Mouse (Mus musculus): ENCODE data around the gene Slc39a7. TPM values are rescaled to one million over a fixed set of nuclear protein-coding genes. Genes with fewer than 3 reads are reported as not detected.

Slc39a7 gene
- polyA plus RNA-seq, 1 experiment: 3.5 TPM

GRCm38 (mm10) chr17:34047404-34048050 is 16.0 kb upstream of the Slc39a7 start:
- Histone ChIP-seq H3K4me1 (ENCODE audit: control insufficient read depth) (no peaks in the 10 kb centered on the region), H3K36me3 (ENCODE audit: control insufficient read depth) (no peaks in the 10 kb centered on the region), H3K9me3 (ENCODE audit: control insufficient read depth, low read length) (peaks cover 7% of the 10 kb centered on the region), H3K27me3 (ENCODE audit: control insufficient read depth) (no peaks in the 10 kb centered on the region), H3K4me3 (replicated peaks) (no peak overlapping the region)
- TF ChIP-seq GATA1 (IDR thresholded peaks at IDR 0.05; ENCODE audit: low read length) (no peak), TAL1 (IDR thresholded peaks at IDR 0.05; ENCODE audit: low read length) (no peak)

- TF ChIP-seq TAL1 (IDR thresholded peaks at IDR 0.05; ENCODE audit: low read length) (no peak), GATA1 (IDR thresholded peaks at IDR 0.05; ENCODE audit: low read length) (no peak)
- peaks cover 7% of the 10 kb centered on the region for H3K9me3 ChIP-seq (ENCODE audit: control insufficient read depth, low read length)
- H3K27me3 ChIP-seq (ENCODE audit: control insufficient read depth): peaks cover 12% of the 10 kb centered on the region
- H3K36me3 ChIP-seq (ENCODE audit: control insufficient read depth): no peaks in the 10 kb centered on the region
- no peaks in the 10 kb centered on the region for H3K4me1 ChIP-seq (ENCODE audit: control insufficient read depth)
- H3K4me3 ChIP-seq (replicated peaks): no peak overlapping the region
Observed at GRCm38 (mm10) chr17:34045941-34046340, 14.5 kb upstream of the Slc39a7 start.

GRCm38 (mm10) chr17:34039562-34040450 is 8.3 kb upstream of the Slc39a7 start:
- Histone ChIP-seq H3K9me3 (ENCODE audit: control insufficient read depth, low read length) (no peaks in the 10 kb centered on the region), H3K4me1 (ENCODE audit: control insufficient read depth) (peaks cover 14% of the 10 kb centered on the region), H3K4me3 (replicated peaks) (no peak overlapping the region), H3K27me3 (ENCODE audit: control insufficient read depth) (peaks cover 35% of the 10 kb centered on the region), H3K36me3 (ENCODE audit: control insufficient read depth) (peaks cover 32% of the 10 kb centered on the region)
- TF ChIP-seq GATA1 (IDR thresholded peaks at IDR 0.05; ENCODE audit: low read length) (no peak), TAL1 (IDR thresholded peaks at IDR 0.05; ENCODE audit: low read length) (no peak)

- H3K4me3 ChIP-seq (replicated peaks): no peak within 1 kb of the TSS
- TF ChIP-seq GATA1 (IDR thresholded peaks at IDR 0.05; ENCODE audit: low read length) (no peak), TAL1 (IDR thresholded peaks at IDR 0.05; ENCODE audit: low read length) (no peak)
- peaks cover 35% of the 10 kb centered on the region for H3K27me3 ChIP-seq (ENCODE audit: control insufficient read depth)
- H3K4me1 ChIP-seq (ENCODE audit: control insufficient read depth): peaks cover 17% of the 10 kb centered on the region
- peaks cover 39% of the 10 kb centered on the region for H3K36me3 ChIP-seq (ENCODE audit: control insufficient read depth)
- no peaks in the 10 kb centered on the region for H3K9me3 ChIP-seq (ENCODE audit: control insufficient read depth, low read length)
Observed at GRCm38 (mm10) chr17:34038878-34039561, 7.5 kb upstream of the Slc39a7 start, which contains the start of gene Col11a2. Col11a2 (plus strand) TSS chr17:34039437.

- H3K4me1 ChIP-seq (ENCODE audit: control insufficient read depth): peaks cover 23% of the 10 kb centered on the region
- peaks cover 44% of the 10 kb centered on the region for H3K36me3 ChIP-seq (ENCODE audit: control insufficient read depth)
- H3K27me3 ChIP-seq (ENCODE audit: control insufficient read depth): peaks cover 35% of the 10 kb centered on the region
- H3K9me3 ChIP-seq (ENCODE audit: control insufficient read depth, low read length): no peaks in the 10 kb centered on the region
- H3K4me3 ChIP-seq (replicated peaks): no peak overlapping the region
- TF ChIP-seq GATA1 (IDR thresholded peaks at IDR 0.05; ENCODE audit: low read length): no peak
- no peak for TF ChIP-seq TAL1 (IDR thresholded peaks at IDR 0.05; ENCODE audit: low read length)
Observed at GRCm38 (mm10) chr17:34038440-34038839, 7.0 kb upstream of the Slc39a7 start.

- no peak overlapping the region for H3K4me3 ChIP-seq (replicated peaks)
- peaks cover 47% of the 10 kb centered on the region for H3K36me3 ChIP-seq (ENCODE audit: control insufficient read depth)
- peaks cover 35% of the 10 kb centered on the region for H3K4me1 ChIP-seq (ENCODE audit: control insufficient read depth)
- H3K27me3 ChIP-seq (ENCODE audit: control insufficient read depth): peaks cover 35% of the 10 kb centered on the region
- TF ChIP-seq GATA1 (IDR thresholded peaks at IDR 0.05; ENCODE audit: low read length): no peak
- no peak for TF ChIP-seq TAL1 (IDR thresholded peaks at IDR 0.05; ENCODE audit: low read length)
- no peaks in the 10 kb centered on the region for H3K9me3 ChIP-seq (ENCODE audit: control insufficient read depth, low read length)
Observed at GRCm38 (mm10) chr17:34037241-34037640, 5.8 kb upstream of the Slc39a7 start.

- peaks cover 47% of the 10 kb centered on the region for H3K36me3 ChIP-seq (ENCODE audit: control insufficient read depth)
- no peaks in the 10 kb centered on the region for H3K9me3 ChIP-seq (ENCODE audit: control insufficient read depth, low read length)
- TF ChIP-seq TAL1 (IDR thresholded peaks at IDR 0.05; ENCODE audit: low read length): no peak
- no peak for TF ChIP-seq GATA1 (IDR thresholded peaks at IDR 0.05; ENCODE audit: low read length)
- H3K4me3 ChIP-seq (replicated peaks): no peak overlapping the region
- H3K27me3 ChIP-seq (ENCODE audit: control insufficient read depth): peaks cover 29% of the 10 kb centered on the region
- H3K4me1 ChIP-seq (ENCODE audit: control insufficient read depth): peaks cover 36% of the 10 kb centered on the region
Observed at GRCm38 (mm10) chr17:34036647-34037046, 5.2 kb upstream of the Slc39a7 start.

GRCm38 (mm10) chr17:34035517-34035916 is 4.0 kb upstream of the Slc39a7 start:
- H3K9me3 ChIP-seq (ENCODE audit: control insufficient read depth, low read length): no peaks in the 10 kb centered on the region
- H3K4me3 ChIP-seq (replicated peaks): no peak overlapping the region
- peaks cover 43% of the 10 kb centered on the region for H3K4me1 ChIP-seq (ENCODE audit: control insufficient read depth)
- H3K27me3 ChIP-seq (ENCODE audit: control insufficient read depth): peaks cover 19% of the 10 kb centered on the region
- peaks cover 51% of the 10 kb centered on the region for H3K36me3 ChIP-seq (ENCODE audit: control insufficient read depth)
- TF ChIP-seq TAL1 (IDR thresholded peaks at IDR 0.05; ENCODE audit: low read length): no peak
- TF ChIP-seq GATA1 (IDR thresholded peaks at IDR 0.05; ENCODE audit: low read length): no peak

- TF ChIP-seq GATA1 (IDR thresholded peaks at IDR 0.05; ENCODE audit: low read length): no peak
- no peak for TF ChIP-seq TAL1 (IDR thresholded peaks at IDR 0.05; ENCODE audit: low read length)
- Histone ChIP-seq H3K4me1 (ENCODE audit: control insufficient read depth) (peaks cover 54% of the 10 kb centered on the region), H3K36me3 (ENCODE audit: control insufficient read depth) (peaks cover 66% of the 10 kb centered on the region), H3K4me3 (replicated peaks) (peak overlapping the region; percentile 10), H3K9me3 (ENCODE audit: control insufficient read depth, low read length) (no peaks in the 10 kb centered on the region), H3K27me3 (ENCODE audit: control insufficient read depth) (peaks cover 6% of the 10 kb centered on the region)
Observed at GRCm38 (mm10) chr17:34034064-34034463, 2.6 kb upstream of the Slc39a7 start.
